Mouse (Mus musculus): ENCODE measurements around the gene Zhx3. TPM values are rescaled to one million over a fixed set of nuclear protein-coding genes. Genes with fewer than 3 reads are reported as not detected.
A peak's percentile ranks its signal among the peaks of the same experiment; 100 is the strongest.

Gene Zhx3
- polyA plus RNA-seq, 1 experiment from 2014 or later: 13.3 TPM

GRCm38 (mm10) chr2:160732420-160732995 lies 140.3 kb downstream of the Zhx3 start:
- no peaks in the 10 kb centered on the region for H3K9me3 ChIP-seq
- H3K27me3 ChIP-seq: no peaks in the 10 kb centered on the region
- H3K9ac ChIP-seq: peak overlapping the region; percentile 97
- no peak for ATAC-seq (ENCODE audit: insufficient number of reproducible peaks, low FRiP score, low TSS enrichment, low read depth)
- 19% methylated on average over 9 of the region's 9 CpGs for whole genome bisulfite sequencing
- peaks cover 33% of the 10 kb centered on the region for H3K36me3 ChIP-seq
- peak overlapping the region; percentile 97; the same call in 1 of the 2 replicates for H3K27ac ChIP-seq
- peak overlapping the region; percentile 90 for H3K4me2 ChIP-seq
- peak overlapping the region; percentile 96 for H3K4me3 ChIP-seq
- peaks cover 58% of the 10 kb centered on the region for H3K4me1 ChIP-seq

- ATAC-seq (ENCODE audit: insufficient number of reproducible peaks, low FRiP score, low TSS enrichment, low read depth): no peak
- Histone ChIP-seq H3K4me2 (peak overlapping the region; percentile 90), H3K9me3 (no peaks in the 10 kb centered on the region), H3K4me3 (peak overlapping the region; percentile 96), H3K27me3 (no peaks in the 10 kb centered on the region), H3K36me3 (peaks cover 29% of the 10 kb centered on the region), H3K27ac (peak overlapping the region; percentile 97), H3K4me1 (peaks cover 51% of the 10 kb centered on the region), H3K9ac (peak overlapping the region; percentile 97)
- WGBS: 0% methylated on average over 32 of the region's 32 CpGs
Measured at GRCm38 (mm10) chr2:160731839-160732261, 140.9 kb downstream of the Zhx3 start.

GRCm38 (mm10) chr2:160731117-160731838 lies 141.5 kb downstream of the Zhx3 start, which contains the start of gene Plcg1:
TSS of gene Plcg1 (plus strand) at chr2:160731300.
- Histone ChIP-seq H3K27me3 (no peaks in the 10 kb centered on the region), H3K27ac (peak within 1 kb of the TSS; percentile 97), H3K36me3 (peaks cover 29% of the 10 kb centered on the region), H3K9ac (peak within 1 kb of the TSS; percentile 97), H3K4me1 (peaks cover 50% of the 10 kb centered on the region), H3K4me2 (peak within 1 kb of the TSS; percentile 90), H3K9me3 (no peaks in the 10 kb centered on the region), H3K4me3 (peak within 1 kb of the TSS; percentile 96)
- WGBS: under 1% methylated on average over 84 of the region's 99 CpGs
- ATAC-seq (ENCODE audit: insufficient number of reproducible peaks, low FRiP score, low TSS enrichment, low read depth): peak; percentile 92

GRCm38 (mm10) chr2:160730797-160731116 lies 142.0 kb downstream of the Zhx3 start:
- peak overlapping the region; percentile 97; the same call in 1 of the 2 replicates for H3K27ac ChIP-seq
- no peaks in the 10 kb centered on the region for H3K9me3 ChIP-seq
- peak overlapping the region; percentile 96 for H3K4me3 ChIP-seq
- H3K4me1 ChIP-seq: peaks cover 50% of the 10 kb centered on the region
- 6% methylated on average over 19 of the region's 19 CpGs for WGBS
- no peak for ATAC-seq (ENCODE audit: insufficient number of reproducible peaks, low FRiP score, low TSS enrichment, low read depth)
- peak overlapping the region; percentile 97 for H3K9ac ChIP-seq
- no peaks in the 10 kb centered on the region for H3K27me3 ChIP-seq
- peak overlapping the region; percentile 90 for H3K4me2 ChIP-seq
- peaks cover 26% of the 10 kb centered on the region for H3K36me3 ChIP-seq

- H3K27me3 ChIP-seq: no peaks in the 10 kb centered on the region
- peak overlapping the region; percentile 96 for H3K4me3 ChIP-seq
- H3K9me3 ChIP-seq: no peaks in the 10 kb centered on the region
- WGBS: 24% methylated on average over 17 of the region's 17 CpGs
- peak overlapping the region; percentile 90 for H3K4me2 ChIP-seq
- H3K9ac ChIP-seq: peak overlapping the region; percentile 97; the same call in 1 of the 2 replicates
- H3K36me3 ChIP-seq: peaks cover 25% of the 10 kb centered on the region
- 0 out of 2 replicates have a peak overlapping the region, but pooled peaks have one; percentile 27 for H3K27ac ChIP-seq
- peaks cover 50% of the 10 kb centered on the region for H3K4me1 ChIP-seq
- no peak for ATAC-seq (ENCODE audit: insufficient number of reproducible peaks, low FRiP score, low TSS enrichment, low read depth)
Measured at GRCm38 (mm10) chr2:160729851-160730796, 142.7 kb downstream of the Zhx3 start.

GRCm38 (mm10) chr2:160729436-160729835 lies 143.4 kb downstream of the Zhx3 start:
- WGBS: 44% methylated on average over 2 of the region's 2 CpGs
- no peak overlapping the region for H3K4me3 ChIP-seq
- no peak for ATAC-seq (ENCODE audit: insufficient number of reproducible peaks, low FRiP score, low TSS enrichment, low read depth)

GRCm38 (mm10) chr2:160728972-160729371 lies 143.8 kb downstream of the Zhx3 start:
- H3K9ac ChIP-seq: no peak overlapping the region
- H3K4me1 ChIP-seq: peaks cover 39% of the 10 kb centered on the region

More at GRCm38 (mm10) chr2:160729436-160729835, 143.4 kb downstream of the Zhx3 start:
- Histone ChIP-seq H3K4me1 (peaks cover 43% of the 10 kb centered on the region), H3K27me3 (no peaks in the 10 kb centered on the region), H3K27ac (peak overlapping the region; percentile 27; the same call in 1 of the 2 replicates), H3K4me2 (no peak overlapping the region), H3K36me3 (peaks cover 25% of the 10 kb centered on the region), H3K9me3 (no peaks in the 10 kb centered on the region), H3K9ac (no peak overlapping the region)

GRCm38 (mm10) chr2:160725877-160726864 lies 146.6 kb downstream of the Zhx3 start:
- Histone ChIP-seq H3K4me2 (no peak overlapping the region), H3K4me1 (peaks cover 20% of the 10 kb centered on the region), H3K4me3 (no peak overlapping the region), H3K27ac (no peak overlapping the region), H3K9ac (no peak overlapping the region), H3K36me3 (peaks cover 45% of the 10 kb centered on the region), H3K9me3 (no peaks in the 10 kb centered on the region), H3K27me3 (no peaks in the 10 kb centered on the region)
- 88% methylated on average over 6 of the region's 6 CpGs for WGBS
- ATAC-seq (ENCODE audit: insufficient number of reproducible peaks, low FRiP score, low TSS enrichment, low read depth): no peak

More at GRCm38 (mm10) chr2:160728972-160729371, 143.8 kb downstream of the Zhx3 start:
- H3K4me3 ChIP-seq: no peak overlapping the region
- peaks cover 25% of the 10 kb centered on the region for H3K36me3 ChIP-seq
- H3K27ac ChIP-seq: peak overlapping the region; percentile 27; the same call in 1 of the 2 replicates
- H3K9me3 ChIP-seq: no peaks in the 10 kb centered on the region
- WGBS: 83% methylated on average over 3 of the region's 3 CpGs
- H3K27me3 ChIP-seq: no peaks in the 10 kb centered on the region
- H3K4me2 ChIP-seq: no peak overlapping the region
- no peak for ATAC-seq (ENCODE audit: insufficient number of reproducible peaks, low FRiP score, low TSS enrichment, low read depth)

GRCm38 (mm10) chr2:160724536-160724935 lies 148.3 kb downstream of the Zhx3 start:
- ATAC-seq (ENCODE audit: insufficient number of reproducible peaks, low FRiP score, low TSS enrichment, low read depth): no peak
- H3K4me3 ChIP-seq: no peak overlapping the region
- H3K9ac ChIP-seq: no peak overlapping the region
- H3K27ac ChIP-seq: no peak overlapping the region
- no peaks in the 10 kb centered on the region for H3K27me3 ChIP-seq
- no peaks in the 10 kb centered on the region for H3K9me3 ChIP-seq
- WGBS: 83% methylated on average over 5 of the region's 5 CpGs
- H3K4me2 ChIP-seq: no peak overlapping the region
- peaks cover 56% of the 10 kb centered on the region for H3K36me3 ChIP-seq
- H3K4me1 ChIP-seq: peaks cover 7% of the 10 kb centered on the region; the same call in 1 of the 2 replicates

- H3K4me3 ChIP-seq: no peak overlapping the region
- H3K9me3 ChIP-seq: no peaks in the 10 kb centered on the region
- H3K4me1 ChIP-seq: 0 out of 2 replicates have a peak, but pooled peaks cover under 1% of the 10 kb centered on the region
- no peak for ATAC-seq (ENCODE audit: insufficient number of reproducible peaks, low FRiP score, low TSS enrichment, low read depth)
- H3K9ac ChIP-seq: no peak overlapping the region
- H3K4me2 ChIP-seq: no peak overlapping the region
- no peak overlapping the region for H3K27ac ChIP-seq
- WGBS: 98% methylated on average over 4 of the region's 4 CpGs
- no peaks in the 10 kb centered on the region for H3K27me3 ChIP-seq
- peaks cover 62% of the 10 kb centered on the region for H3K36me3 ChIP-seq
Measured at GRCm38 (mm10) chr2:160723613-160724375, 149.0 kb downstream of the Zhx3 start.
